Mouse (Mus musculus): ENCODE measurements around the gene Nox3.

The Nox3 gene

DNA sequence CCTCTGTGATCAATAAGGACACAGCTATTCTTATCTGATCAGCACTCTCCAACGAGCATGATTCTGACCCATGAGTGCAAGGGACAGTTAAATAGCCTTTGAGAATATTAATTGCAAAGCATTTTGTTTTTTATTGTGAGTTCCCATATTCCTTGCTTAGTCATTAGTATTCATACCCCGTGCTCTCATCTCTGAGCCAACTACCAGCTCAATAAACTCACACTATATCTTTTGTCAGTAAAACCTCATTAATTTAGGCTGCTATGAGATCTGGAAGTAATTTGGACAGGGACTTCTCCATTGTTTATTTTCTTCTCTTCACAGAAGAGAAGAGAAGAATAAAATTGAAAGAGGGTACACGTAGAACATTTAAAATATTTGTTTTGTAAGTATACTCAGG lies 12.4 kb downstream of the Nox3 start:
- Histone ChIP-seq H3K9me3 (ENCODE audit: low read length) (no peaks in the 10 kb centered on the region), H3K36me3 (ENCODE audit: insufficient read depth, low read length) (no peaks in the 10 kb centered on the region)
- TF ChIP-seq CTCF (conservative IDR thresholded peaks at IDR 0.05; ENCODE audit: low read length) (no peak), POU5F1 (IDR thresholded peaks at IDR 0.05; ENCODE audit: borderline replicate concordance, low read length) (no peak), NANOG (IDR thresholded peaks at IDR 0.05; ENCODE audit: borderline replicate concordance, low read length) (no peak)

DNA sequence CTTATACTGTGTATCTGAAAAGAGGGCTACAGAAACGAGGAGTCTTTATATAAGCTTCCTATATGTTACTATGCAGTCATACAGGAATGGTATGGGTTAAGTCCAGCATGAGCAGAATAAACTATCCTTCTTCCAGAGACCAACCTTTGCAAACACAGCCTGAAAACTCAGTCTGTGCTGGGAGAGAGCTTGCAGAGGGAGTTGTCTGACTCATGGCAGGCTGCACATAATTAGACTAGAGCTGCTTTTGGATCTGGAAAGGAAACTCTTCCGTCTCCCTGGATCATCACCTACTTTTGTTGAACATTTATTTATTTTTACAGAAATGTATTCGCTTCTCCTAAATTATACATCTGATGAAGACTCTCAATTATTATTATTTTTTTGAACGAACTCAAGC lies 26.8 kb downstream of the Nox3 start:
- H3K36me3 ChIP-seq (ENCODE audit: insufficient read depth, low read length): no peaks in the 10 kb centered on the region
- no peak overlapping the region for H3K4me3 ChIP-seq (replicated peaks; ENCODE audit: low read length)
- no peak for TF ChIP-seq CTCF (conservative IDR thresholded peaks at IDR 0.05; ENCODE audit: low read length)
- TF ChIP-seq POU5F1 (IDR thresholded peaks at IDR 0.05; ENCODE audit: borderline replicate concordance, low read length): no peak
- TF ChIP-seq NANOG (IDR thresholded peaks at IDR 0.05; ENCODE audit: borderline replicate concordance, low read length): no peak
- no peaks in the 10 kb centered on the region for H3K4me1 ChIP-seq (replicated peaks; ENCODE audit: low read depth, low read length)
- no peaks in the 10 kb centered on the region for H3K9me3 ChIP-seq (ENCODE audit: low read length)
- H3K27me3 ChIP-seq (ENCODE audit: insufficient read depth, low read length): no peaks in the 10 kb centered on the region

More for the DNA sequence above, 12.4 kb downstream of the Nox3 start:
- no peak overlapping the region for H3K4me3 ChIP-seq (replicated peaks; ENCODE audit: low read length)
- no peaks in the 10 kb centered on the region for H3K4me1 ChIP-seq (replicated peaks; ENCODE audit: low read depth, low read length)
- H3K27me3 ChIP-seq (ENCODE audit: insufficient read depth, low read length): no peaks in the 10 kb centered on the region

DNA sequence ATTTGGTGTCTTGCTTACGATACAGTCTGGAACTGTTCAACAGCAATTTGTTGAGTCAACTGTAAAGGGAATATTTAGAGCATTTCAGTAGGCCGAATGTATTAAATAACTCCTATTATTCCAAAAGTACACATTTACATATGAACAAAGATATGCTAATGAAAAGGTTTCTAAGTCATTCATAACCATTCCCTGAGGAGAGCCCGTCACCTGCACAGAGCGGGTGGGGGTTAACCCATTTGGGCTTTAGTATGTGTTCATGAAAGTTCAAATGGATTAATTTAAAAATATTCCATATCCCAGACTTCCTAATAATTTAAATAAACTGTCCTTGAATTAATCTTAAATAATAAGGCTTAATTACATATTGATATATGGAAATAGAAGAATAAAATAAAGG lies 28.8 kb downstream of the Nox3 start:
- Histone ChIP-seq H3K27me3 (ENCODE audit: insufficient read depth, low read length) (no peaks in the 10 kb centered on the region), H3K36me3 (ENCODE audit: insufficient read depth, low read length) (no peaks in the 10 kb centered on the region), H3K4me1 (replicated peaks; ENCODE audit: low read depth, low read length) (no peaks in the 10 kb centered on the region), H3K9me3 (ENCODE audit: low read length) (no peaks in the 10 kb centered on the region), H3K4me3 (replicated peaks; ENCODE audit: low read length) (no peak overlapping the region)
- no peak for TF ChIP-seq CTCF (conservative IDR thresholded peaks at IDR 0.05; ENCODE audit: low read length)
- no peak for TF ChIP-seq POU5F1 (IDR thresholded peaks at IDR 0.05; ENCODE audit: borderline replicate concordance, low read length)
- no peak for TF ChIP-seq NANOG (IDR thresholded peaks at IDR 0.05; ENCODE audit: borderline replicate concordance, low read length)

DNA sequence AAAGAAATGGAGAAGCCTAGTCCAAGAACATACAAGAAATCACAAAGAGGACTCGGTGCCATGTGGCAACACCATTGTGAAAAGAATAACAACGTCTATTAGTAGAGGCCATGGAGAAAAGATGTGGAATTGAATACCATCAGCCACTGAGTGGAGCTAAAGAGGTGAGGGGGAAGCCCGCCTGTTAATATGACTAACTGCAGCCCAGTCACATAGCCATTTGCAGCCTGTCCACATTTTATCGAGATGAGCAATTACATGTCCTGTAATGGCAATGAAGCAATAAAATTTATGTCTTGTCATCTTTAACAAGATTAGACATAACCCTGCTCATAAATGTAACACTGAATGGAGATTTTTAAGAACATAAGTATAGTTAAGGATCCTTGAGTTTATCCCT lies 30.7 kb downstream of the Nox3 start:
- H3K36me3 ChIP-seq (ENCODE audit: insufficient read depth, low read length): no peaks in the 10 kb centered on the region

DNA sequence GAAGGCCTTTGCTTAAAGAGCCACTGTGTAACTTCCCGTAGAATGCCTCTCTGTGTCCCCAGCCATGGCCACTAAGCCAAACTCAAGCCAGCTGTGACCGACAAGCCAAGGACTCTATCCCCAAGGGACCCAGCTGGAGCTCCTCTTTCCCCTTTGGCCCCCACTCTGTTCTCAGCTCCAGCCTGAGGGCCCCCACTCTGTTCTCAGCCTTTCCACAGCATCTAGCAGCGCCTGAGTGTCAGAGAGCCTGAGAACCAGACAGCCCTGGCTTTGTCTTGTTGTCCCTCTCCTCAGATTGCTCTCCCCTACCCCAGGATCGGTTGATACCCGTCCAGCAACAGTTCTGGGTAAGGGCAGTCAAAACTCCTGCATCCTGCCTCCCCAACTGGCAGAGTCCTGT lies 36.6 kb downstream of the Nox3 start:
- no peaks in the 10 kb centered on the region for H3K9me3 ChIP-seq (ENCODE audit: low read length)
- TF ChIP-seq POU5F1 (IDR thresholded peaks at IDR 0.05; ENCODE audit: borderline replicate concordance, low read length): no peak
- no peak for TF ChIP-seq NANOG (IDR thresholded peaks at IDR 0.05; ENCODE audit: borderline replicate concordance, low read length)
- TF ChIP-seq CTCF (conservative IDR thresholded peaks at IDR 0.05; ENCODE audit: low read length): no peak

More for the DNA sequence above, 30.7 kb downstream of the Nox3 start:
- Histone ChIP-seq H3K9me3 (ENCODE audit: low read length) (no peaks in the 10 kb centered on the region), H3K27me3 (ENCODE audit: insufficient read depth, low read length) (no peaks in the 10 kb centered on the region), H3K4me3 (replicated peaks; ENCODE audit: low read length) (no peak overlapping the region), H3K4me1 (replicated peaks; ENCODE audit: low read depth, low read length) (no peaks in the 10 kb centered on the region)
- TF ChIP-seq NANOG (IDR thresholded peaks at IDR 0.05; ENCODE audit: borderline replicate concordance, low read length) (no peak), CTCF (conservative IDR thresholded peaks at IDR 0.05; ENCODE audit: low read length) (no peak), POU5F1 (IDR thresholded peaks at IDR 0.05; ENCODE audit: borderline replicate concordance, low read length) (no peak)

DNA sequence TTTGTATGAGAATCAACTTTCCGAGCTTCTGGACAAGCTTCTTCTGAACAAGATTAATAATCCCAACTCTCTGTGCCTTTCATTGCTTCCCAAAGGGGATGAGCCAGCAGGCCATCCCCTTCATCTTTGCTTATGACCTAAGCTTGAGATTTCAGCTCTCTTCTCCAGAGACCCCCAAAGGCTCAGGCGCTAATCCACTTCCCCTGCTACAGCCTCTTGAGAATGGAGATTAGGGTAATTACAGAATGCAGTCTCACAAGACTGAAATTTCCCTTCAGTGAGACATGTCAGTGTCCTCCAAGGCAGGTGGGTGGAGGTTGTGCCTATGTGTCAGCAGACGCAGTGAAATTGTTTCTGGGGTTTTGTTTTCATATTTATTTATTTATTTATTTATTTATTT lies 45.7 kb downstream of the Nox3 start:
- no peaks in the 10 kb centered on the region for H3K27me3 ChIP-seq (ENCODE audit: insufficient read depth, low read length)
- H3K36me3 ChIP-seq (ENCODE audit: insufficient read depth, low read length): no peaks in the 10 kb centered on the region
- TF ChIP-seq NANOG (IDR thresholded peaks at IDR 0.05; ENCODE audit: borderline replicate concordance, low read length) (no peak), CTCF (conservative IDR thresholded peaks at IDR 0.05; ENCODE audit: low read length) (no peak), POU5F1 (IDR thresholded peaks at IDR 0.05; ENCODE audit: borderline replicate concordance, low read length) (no peak)
- H3K4me3 ChIP-seq (replicated peaks; ENCODE audit: low read length): no peak overlapping the region
- no peaks in the 10 kb centered on the region for H3K4me1 ChIP-seq (replicated peaks; ENCODE audit: low read depth, low read length)
- no peaks in the 10 kb centered on the region for H3K9me3 ChIP-seq (ENCODE audit: low read length)

More for the DNA sequence above, 36.6 kb downstream of the Nox3 start:
- Histone ChIP-seq H3K36me3 (ENCODE audit: insufficient read depth, low read length) (no peaks in the 10 kb centered on the region), H3K27me3 (ENCODE audit: insufficient read depth, low read length) (no peaks in the 10 kb centered on the region), H3K4me3 (replicated peaks; ENCODE audit: low read length) (no peak overlapping the region), H3K4me1 (replicated peaks; ENCODE audit: low read depth, low read length) (no peaks in the 10 kb centered on the region)

DNA sequence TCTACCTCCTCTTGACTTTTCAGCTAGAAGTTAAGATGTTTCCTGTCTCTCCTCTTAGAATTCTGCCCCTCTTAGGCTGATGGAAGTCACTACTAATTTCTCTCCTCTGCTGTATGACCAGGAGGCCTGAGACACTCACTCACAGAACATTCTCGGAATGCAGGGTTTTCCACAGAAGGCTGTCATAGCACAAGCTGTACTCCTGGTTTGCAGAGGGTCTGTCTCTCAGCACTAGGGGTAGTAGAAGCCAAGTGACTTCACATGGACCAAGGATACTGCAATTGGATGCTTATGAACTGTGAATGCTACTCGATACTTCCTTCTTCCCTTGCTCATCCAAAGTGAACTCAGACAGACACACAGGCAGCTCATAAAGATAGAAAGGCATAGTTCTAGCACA lies 52.5 kb downstream of the Nox3 start:
- no peaks in the 10 kb centered on the region for H3K9me3 ChIP-seq (ENCODE audit: low read length)
- TF ChIP-seq POU5F1 (IDR thresholded peaks at IDR 0.05; ENCODE audit: borderline replicate concordance, low read length) (no peak), NANOG (IDR thresholded peaks at IDR 0.05; ENCODE audit: borderline replicate concordance, low read length) (no peak), CTCF (conservative IDR thresholded peaks at IDR 0.05; ENCODE audit: low read length) (no peak)
- no peaks in the 10 kb centered on the region for H3K4me1 ChIP-seq (replicated peaks; ENCODE audit: low read depth, low read length)
- no peak overlapping the region for H3K4me3 ChIP-seq (replicated peaks; ENCODE audit: low read length)
- no peaks in the 10 kb centered on the region for H3K27me3 ChIP-seq (ENCODE audit: insufficient read depth, low read length)
- H3K36me3 ChIP-seq (ENCODE audit: insufficient read depth, low read length): no peaks in the 10 kb centered on the region

DNA sequence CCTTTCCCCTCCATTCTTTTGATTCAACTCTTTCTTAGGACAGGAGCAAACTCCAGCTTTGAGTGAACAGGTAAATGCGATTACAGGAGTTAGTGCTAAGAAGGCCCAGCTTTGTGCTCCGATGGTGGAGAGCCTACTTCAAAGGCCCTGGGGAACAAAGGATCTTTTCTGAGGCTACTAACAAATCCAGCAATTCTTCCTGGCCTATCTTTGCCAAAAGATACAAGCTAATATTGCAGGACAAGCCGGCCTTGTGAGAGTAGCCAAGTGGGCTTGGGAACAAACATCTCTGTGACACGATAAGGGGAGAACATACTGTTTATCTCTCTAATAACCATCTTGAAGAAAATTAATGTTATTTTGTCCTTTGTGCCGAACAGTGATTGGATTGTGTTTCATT lies 54.6 kb downstream of the Nox3 start:
- H3K9me3 ChIP-seq (ENCODE audit: low read length): no peaks in the 10 kb centered on the region
- no peaks in the 10 kb centered on the region for H3K4me1 ChIP-seq (replicated peaks; ENCODE audit: low read depth, low read length)
- TF ChIP-seq NANOG (IDR thresholded peaks at IDR 0.05; ENCODE audit: borderline replicate concordance, low read length) (no peak), POU5F1 (IDR thresholded peaks at IDR 0.05; ENCODE audit: borderline replicate concordance, low read length) (no peak), CTCF (conservative IDR thresholded peaks at IDR 0.05; ENCODE audit: low read length) (no peak)
- H3K4me3 ChIP-seq (replicated peaks; ENCODE audit: low read length): no peak overlapping the region
- no peaks in the 10 kb centered on the region for H3K36me3 ChIP-seq (ENCODE audit: insufficient read depth, low read length)
- H3K27me3 ChIP-seq (ENCODE audit: insufficient read depth, low read length): no peaks in the 10 kb centered on the region

DNA sequence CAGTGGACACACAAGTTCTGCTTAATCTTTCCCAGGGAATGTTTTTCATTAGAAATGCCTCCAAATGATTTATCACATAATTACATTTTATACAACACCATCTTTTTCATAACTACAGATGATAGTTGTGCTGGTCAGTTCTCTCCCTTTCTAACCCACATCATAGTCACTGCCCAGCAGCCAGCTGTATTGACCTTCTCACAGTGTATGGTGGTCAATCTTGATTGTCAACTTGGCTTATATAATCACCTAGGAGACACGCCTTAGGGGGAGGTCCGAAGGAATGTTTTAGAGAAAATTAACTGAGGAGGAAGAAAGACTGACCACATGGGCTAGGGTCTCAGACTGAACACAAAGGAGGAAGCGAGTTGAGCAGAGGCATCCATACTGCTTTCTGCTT lies 57.3 kb downstream of the Nox3 start:
- TF ChIP-seq POU5F1 (IDR thresholded peaks at IDR 0.05; ENCODE audit: borderline replicate concordance, low read length): no peak
- no peak for TF ChIP-seq CTCF (conservative IDR thresholded peaks at IDR 0.05; ENCODE audit: low read length)
- no peak for TF ChIP-seq NANOG (IDR thresholded peaks at IDR 0.05; ENCODE audit: borderline replicate concordance, low read length)
- Histone ChIP-seq H3K9me3 (ENCODE audit: low read length) (no peaks in the 10 kb centered on the region), H3K27me3 (ENCODE audit: insufficient read depth, low read length) (no peaks in the 10 kb centered on the region), H3K36me3 (ENCODE audit: insufficient read depth, low read length) (no peaks in the 10 kb centered on the region), H3K4me3 (replicated peaks; ENCODE audit: low read length) (no peak overlapping the region), H3K4me1 (replicated peaks; ENCODE audit: low read depth, low read length) (no peaks in the 10 kb centered on the region)

Measured in E14TG2a.4 (cell line).